In the genomic region with DNA sequence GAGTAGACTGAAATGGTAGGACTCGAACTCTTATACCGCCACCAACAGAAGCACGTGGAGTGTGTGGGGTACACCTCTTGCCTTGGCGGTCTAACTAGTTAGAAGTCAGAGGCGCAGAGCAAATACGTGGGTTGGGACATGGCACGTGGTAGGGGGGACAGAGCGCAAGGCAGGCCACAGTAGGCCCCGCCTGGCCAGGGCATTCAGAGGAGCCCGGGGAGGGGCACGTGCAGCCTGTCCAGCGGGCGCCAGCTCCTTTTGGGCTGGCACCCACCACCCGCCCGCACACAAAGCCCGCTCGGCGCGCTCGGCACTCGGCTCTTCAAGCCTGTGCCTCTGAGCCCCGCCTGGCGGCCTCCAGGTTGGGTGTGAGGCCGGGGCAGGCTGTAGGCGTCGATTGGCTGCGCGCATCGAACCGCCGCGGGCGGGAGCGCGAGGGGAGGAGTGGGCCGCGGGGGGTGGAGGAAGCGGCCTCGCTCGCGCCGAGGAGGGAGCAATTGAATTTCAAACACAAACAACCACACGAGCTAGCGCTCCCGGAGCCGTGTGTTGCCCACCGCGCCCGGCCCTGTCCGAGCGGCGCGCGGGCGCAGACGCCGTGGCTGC, we compare ENCODE assay signal across 7 mouse cellular contexts. TPM values are rescaled to one million over a fixed set of nuclear protein-coding genes. Genes with fewer than 3 reads are reported as not detected.
A peak's percentile ranks its signal among the peaks of the same experiment; 100 is the strongest.
DNase-seq lines count a peak whose midpoint lies in the region; ATAC-seq lines count a peak whose summit lies in the region.

Gene Hdgf (plus strand): TSS at position 442 of the 606 bp plus-strand sequence.

- intact Hi-C loops in left cerebral cortex, postnatal 36 days (cut with DNase I): loop anchor here (1.0 kb wide), 2 partner anchors 21 to 24 kb away; partner anchors contain the start of genes Isg20l2, Prcc and Rrnad1

- no peaks in the 10 kb centered on the region for H3K36me3 ChIP-seq in intestine, embryonic 16.5 days (ENCODE audit: control insufficient read depth, insufficient read depth, low read length)
- no peaks in the 10 kb centered on the region for H3K36me3 ChIP-seq in midbrain, embryonic 11.5 days (ENCODE audit: control insufficient read depth, insufficient read depth, low read length)

- H3K4me3 ChIP-seq in intestine, embryonic 16.5 days (ENCODE audit: low read length): peak within 1 kb of the TSS; percentile 98
- peak within 1 kb of the TSS; percentile 100 for H3K4me3 ChIP-seq in midbrain, embryonic 11.5 days (ENCODE audit: low read depth, low read length)

- H3K27me3 ChIP-seq in intestine, embryonic 16.5 days (replicated peaks; ENCODE audit: control insufficient read depth, insufficient read depth, low read length): no peaks in the 10 kb centered on the region
- no peaks in the 10 kb centered on the region for H3K27me3 ChIP-seq in midbrain, embryonic 11.5 days (ENCODE audit: control insufficient read depth, insufficient read depth, low read length)

- H3K9ac ChIP-seq in intestine, embryonic 16.5 days (ENCODE audit: low read depth, low read length): peak within 1 kb of the TSS; percentile 99
- H3K9ac ChIP-seq in midbrain, embryonic 11.5 days (ENCODE audit: low read length): peak within 1 kb of the TSS; percentile 98

- H3K27ac ChIP-seq in intestine, embryonic 16.5 days (ENCODE audit: low read length): peak within 1 kb of the TSS; percentile 95
- H3K27ac ChIP-seq in midbrain, embryonic 11.5 days (ENCODE audit: low read depth, low read length): peak within 1 kb of the TSS; percentile 83

- peak; percentile 87 for ATAC-seq in intestine, embryonic 16.5 days
- peak; percentile 96 for ATAC-seq in midbrain, embryonic 11.5 days (ENCODE audit: low FRiP score)

- 1% methylated on average over 51 of the region's 57 CpGs for WGBS in intestine, embryonic 16.5 days
- under 1% methylated on average over 55 of the region's 57 CpGs for WGBS in midbrain, embryonic 11.5 days

- peak within 1 kb of the TSS; percentile 72 for H3K4me2 ChIP-seq in intestine, embryonic 16.5 days (ENCODE audit: low read depth, low read length)
- peak within 1 kb of the TSS; percentile 83 for H3K4me2 ChIP-seq in midbrain, embryonic 11.5 days

- no peaks in the 10 kb centered on the region for H3K9me3 ChIP-seq in intestine, embryonic 16.5 days (ENCODE audit: control insufficient read depth, low read length)
- no peaks in the 10 kb centered on the region for H3K9me3 ChIP-seq in midbrain, embryonic 11.5 days (ENCODE audit: control insufficient read depth, low read length)

- H3K4me1 ChIP-seq in intestine, embryonic 16.5 days (ENCODE audit: control insufficient read depth, insufficient read depth, low read length): peaks cover 27% of the 10 kb centered on the region
- H3K4me1 ChIP-seq in midbrain, embryonic 11.5 days (ENCODE audit: control insufficient read depth, insufficient read depth, low read length): peaks cover 32% of the 10 kb centered on the region

- DNase-seq in adrenal gland, adult 2 months: peak; percentile 98
- DNase-seq in embryo, embryonic 11.5 days (ENCODE audit: low read depth, low spot score): peak; percentile 94
- peak; percentile 89 to 94 for DNase-seq in gastrocnemius, postnatal 4 days (ENCODE audit: low spot score in 2 of 2)
- DNase-seq in left cerebral cortex, postnatal 36 days (ENCODE audit: low spot score in 2 of 2): peak; percentile 94 to 96
- peak; percentile 99 for DNase-seq in midbrain, embryonic 11.5 days (ENCODE audit: low spot score, missing footprints)
- peak; percentile 97 for DNase-seq in skeletal muscle tissue, adult 2 months (ENCODE audit: low read depth, low spot score)

RNA-seq across cellular contexts. Expression of gene Hdgf, which starts in this region (rescaled TPM):
- total RNA-seq in adrenal gland, adult 2 months (2021): 100 to 1,000 TPM; 181 to 206 TPM
- polyA plus RNA-seq in adrenal gland, adult 2 months (2012; rRNA removed): 54.3 and 64.8 TPM in 2 replicates
- 100 to 1,000 TPM; 179 to 182 TPM for total RNA-seq in gastrocnemius, postnatal 4 days (2021)
- polyA plus RNA-seq in intestine, embryonic 16.5 days (2015; fragmentation: Nextera tagmentation; extraction: Ambion mirVana): 75.5 and 76.0 TPM in 2 replicates
- total RNA-seq in left cerebral cortex, postnatal 36 days (2021): 100 to 1,000 TPM; 150 to 153 TPM
- polyA plus RNA-seq in midbrain, embryonic 11.5 days (2014; fragmentation: Nextera tagmentation; extraction: Ambion mirVana): 245 and 268 TPM in 2 replicates

Comparison
In these comparisons a context has a peak if more than half of its experiments do, and no peak if none do; other contexts are left out.
1. Peak in every context shown above with its lines: DNase-seq, ATAC-seq, H3K4me3 ChIP-seq and H3K27ac ChIP-seq.